23 mouse cellular contexts compared by ENCODE assay signal in genomic region chr9:114462569-114462968, GRCm38 (mm10). TPM values are rescaled to one million over a fixed set of nuclear protein-coding genes. Genes with fewer than 3 reads are reported as not detected.
"Had no signal": no experiment of that assay in that cellular context is flagged by ENCODE, and none has a peak within 500 bp of the region (broad histone marks: within the 10 kb centered on the region; RNA-seq: fewer than 3 reads in every experiment).

No protein-coding gene starts in this region.

- DNase-seq: kidney, adult 2 months; kidney, postnatal 10 days; kidney, postnatal 4 days; liver, embryonic 13.5 days; lung, adult 2 months; lung, postnatal 14 days; lung, postnatal 4 days; midbrain, embryonic 14.5 days; right cerebral cortex, adult 18-20 months; right cerebral cortex, postnatal 14 days; right cerebral cortex, postnatal 4 days; thymus, adult 18-20 months; thymus, postnatal 4 days had no signal

- H3K4me3 ChIP-seq: kidney, embryonic 15.5 days; liver, embryonic 13.5 days had no signal

- H3K27me3 ChIP-seq: kidney, embryonic 15.5 days; liver, embryonic 13.5 days had no signal

- H3K27ac ChIP-seq: kidney, embryonic 15.5 days; liver, embryonic 13.5 days; stomach, postnatal 0 days had no signal

RNA-seq across cellular contexts. Expression of gene Ccr4, which starts 42.1 kb away (rescaled TPM):
- polyA plus RNA-seq: liver, embryonic 13.5 days; liver, embryonic 16.5 days; midbrain, embryonic 11.5 days; midbrain, embryonic 14.5 days; midbrain, postnatal 0 days; neural tube, embryonic 11.5 days; neural tube, embryonic 14.5 days; stomach, embryonic 14.5 days; stomach, postnatal 0 days had no signal

RNA-seq across cellular contexts. Expression of gene C130032M10Rik, which starts 52.9 kb away (rescaled TPM):
- polyA plus RNA-seq: intestine, postnatal 0 days; kidney, adult 2 months; liver, adult 2 months; liver, embryonic 13.5 days; liver, embryonic 16.5 days; lung, adult 2 months; midbrain, embryonic 11.5 days; midbrain, embryonic 14.5 days; midbrain, postnatal 0 days; neural tube, embryonic 11.5 days; neural tube, embryonic 14.5 days; stomach, embryonic 14.5 days; stomach, postnatal 0 days had no signal
